Mouse (Mus musculus): ENCODE results near the gene Eml6. TPM values are rescaled to one million over a fixed set of nuclear protein-coding genes. Genes with fewer than 3 reads are reported as not detected.
"Not testable (repeated sequence)": the region's sequence is repeated elsewhere in the genome, so short reads cannot be mapped to it uniquely, and the experiment has no call there.

The Eml6 gene
- polyA plus RNA-seq, 1 experiment from 2014 or later, result 0.52 TPM

- Histone ChIP-seq H3K4me3 (ENCODE audit: low read depth, low read length) (no peak overlapping the region), H3K9ac (ENCODE audit: low read depth, low read length) (no peak overlapping the region), H3K27ac (ENCODE audit: low read depth, low read length) (no peak overlapping the region), H3K27me3 (ENCODE audit: control insufficient read depth, insufficient read depth, low read length) (peaks cover 13% of the 10 kb centered on the region; the same call in 1 of the 2 replicates), H3K4me2 (no peak overlapping the region), H3K36me3 (ENCODE audit: control insufficient read depth, insufficient read depth, low read length) (no peaks in the 10 kb centered on the region), H3K9me3 (replicated peaks; ENCODE audit: control insufficient read depth, low read length) (no peaks in the 10 kb centered on the region), H3K4me1 (ENCODE audit: control insufficient read depth, insufficient read depth, low read length) (peaks cover 15% of the 10 kb centered on the region)
- no peak for ATAC-seq (replicated peaks; ENCODE audit: insufficient number of reproducible peaks, low FRiP score, low TSS enrichment)
- 70% methylated on average over 2 of the region's 2 CpGs for WGBS (ENCODE audit: insufficient replicate concordance)
Measured at GRCm38 (mm10) chr11:29827729-29828128, 198.1 kb downstream of the Eml6 start.

DNA sequence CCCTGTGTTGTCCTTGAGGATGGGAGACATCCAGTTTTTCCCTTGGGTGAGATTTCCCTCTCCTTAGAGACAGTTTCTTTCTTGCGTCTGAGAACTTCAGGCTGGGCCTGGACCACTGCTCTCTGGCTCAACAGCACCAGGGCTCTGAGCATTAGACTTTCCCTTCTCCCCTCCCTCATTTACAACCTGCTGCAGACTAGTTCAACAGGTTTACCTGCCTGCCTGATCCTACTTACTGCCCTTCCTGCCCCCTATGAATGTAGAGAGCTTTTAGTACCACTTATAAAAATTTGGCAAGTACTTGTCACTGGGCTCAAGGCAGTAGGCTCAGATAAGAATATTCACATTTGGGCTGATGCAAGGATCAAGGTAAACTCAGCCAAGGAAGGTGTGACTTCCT, 199.8 kb downstream of the Eml6 start:
- no peaks in the 10 kb centered on the region for H3K9me3 ChIP-seq (replicated peaks; ENCODE audit: control insufficient read depth, low read length)
- no peak overlapping the region for H3K4me3 ChIP-seq (ENCODE audit: low read depth, low read length)
- H3K9ac ChIP-seq (ENCODE audit: low read depth, low read length), result no peak overlapping the region
- peaks cover 15% of the 10 kb centered on the region for H3K4me1 ChIP-seq (ENCODE audit: control insufficient read depth, insufficient read depth, low read length)
- 0 out of 2 replicates have a peak overlapping the region, but pooled peaks have one; percentile 29 for H3K27ac ChIP-seq (ENCODE audit: low read depth, low read length)
- H3K4me2 ChIP-seq, result no peak overlapping the region
- no peaks in the 10 kb centered on the region for H3K36me3 ChIP-seq (ENCODE audit: control insufficient read depth, insufficient read depth, low read length)
- ATAC-seq (replicated peaks; ENCODE audit: insufficient number of reproducible peaks, low FRiP score, low TSS enrichment), result no peak
- WGBS (ENCODE audit: insufficient replicate concordance), result 84% methylated on average over 1 of the region's 1 CpGs
- H3K27me3 ChIP-seq (ENCODE audit: control insufficient read depth, insufficient read depth, low read length), result peaks cover 13% of the 10 kb centered on the region; the same call in 1 of the 2 replicates

GRCm38 (mm10) chr11:29825271-29825718, 200.5 kb downstream of the Eml6 start, which contains the start of gene 4931440F15Rik:
TSS of gene 4931440F15Rik (minus strand) at chr11:29825668.
- WGBS (ENCODE audit: insufficient replicate concordance), result 25% methylated on average over 21 of the region's 21 CpGs
- peak within 1 kb of the TSS; percentile 68 for H3K4me2 ChIP-seq
- peaks cover 13% of the 10 kb centered on the region; the same call in 1 of the 2 replicates for H3K27me3 ChIP-seq (ENCODE audit: control insufficient read depth, insufficient read depth, low read length)
- H3K9me3 ChIP-seq (replicated peaks; ENCODE audit: control insufficient read depth, low read length); H3K9ac ChIP-seq (ENCODE audit: low read depth, low read length); H3K36me3 ChIP-seq (ENCODE audit: control insufficient read depth, insufficient read depth, low read length); ATAC-seq (replicated peaks; ENCODE audit: insufficient number of reproducible peaks, low FRiP score, low TSS enrichment): not testable (repeated sequence)
- peaks cover 15% of the 10 kb centered on the region for H3K4me1 ChIP-seq (ENCODE audit: control insufficient read depth, insufficient read depth, low read length)
- peak within 1 kb of the TSS; percentile 41 for H3K4me3 ChIP-seq (ENCODE audit: low read depth, low read length)
- peak within 1 kb of the TSS; percentile 29; the same call in 1 of the 2 replicates for H3K27ac ChIP-seq (ENCODE audit: low read depth, low read length)

DNA sequence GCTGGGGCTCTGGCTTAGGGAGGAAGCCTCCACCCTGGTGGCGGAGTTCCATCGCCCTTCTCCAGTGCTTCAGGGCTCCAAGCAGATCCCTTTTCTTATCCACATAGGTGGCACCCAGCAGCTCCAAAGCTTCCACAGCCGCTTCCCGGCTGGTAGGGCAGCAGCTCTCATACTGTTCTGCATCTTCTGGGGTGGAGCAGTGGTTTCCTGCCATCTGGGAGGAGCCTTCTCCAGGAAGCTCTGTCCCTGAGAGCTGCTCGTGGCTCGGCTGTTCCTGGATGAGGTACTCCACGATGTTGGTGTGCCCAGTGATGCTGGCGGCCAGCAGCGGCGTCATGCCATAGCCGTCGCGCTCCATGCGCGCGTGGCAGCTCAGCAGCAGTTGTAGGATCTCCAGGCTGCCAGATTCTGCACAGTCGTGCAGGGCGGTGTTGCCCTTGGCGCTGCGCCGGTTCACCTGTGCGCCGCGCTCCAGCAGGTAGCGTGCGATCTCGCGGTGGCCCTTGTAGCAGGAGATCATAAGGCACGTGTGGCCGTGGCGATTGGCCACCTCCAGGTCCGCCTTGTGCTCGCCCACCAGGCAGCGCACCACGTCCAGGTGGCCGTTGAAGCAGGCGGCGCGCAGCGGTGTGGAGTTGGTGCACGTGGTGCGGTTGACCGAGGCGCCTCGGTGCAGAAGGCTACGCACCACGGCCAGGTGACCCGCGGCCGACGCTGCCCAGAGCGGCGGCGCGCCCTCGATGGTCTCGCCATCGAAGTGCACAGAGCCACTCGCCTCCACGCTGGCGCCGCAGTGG, 201.2 kb downstream of the Eml6 start:
- H3K9ac ChIP-seq (ENCODE audit: low read depth, low read length); H3K9me3 ChIP-seq (replicated peaks; ENCODE audit: control insufficient read depth, low read length); H3K36me3 ChIP-seq (ENCODE audit: control insufficient read depth, insufficient read depth, low read length); ATAC-seq (replicated peaks; ENCODE audit: insufficient number of reproducible peaks, low FRiP score, low TSS enrichment); H3K27ac ChIP-seq (ENCODE audit: low read depth, low read length): not testable (repeated sequence)
- Histone ChIP-seq H3K4me1 (ENCODE audit: control insufficient read depth, insufficient read depth, low read length) (peaks cover 15% of the 10 kb centered on the region), H3K4me2 (peak overlapping the region; percentile 68), H3K27me3 (ENCODE audit: control insufficient read depth, insufficient read depth, low read length) (peaks cover 13% of the 10 kb centered on the region; the same call in 1 of the 2 replicates), H3K4me3 (ENCODE audit: low read depth, low read length) (peak overlapping the region; percentile 41)
- WGBS (ENCODE audit: insufficient replicate concordance), result 8% methylated on average over 62 of the region's 62 CpGs

GRCm38 (mm10) chr11:29823141-29823540, 202.7 kb downstream of the Eml6 start:
- Histone ChIP-seq H3K4me1 (ENCODE audit: control insufficient read depth, insufficient read depth, low read length) (peaks cover 15% of the 10 kb centered on the region), H3K27ac (ENCODE audit: low read depth, low read length) (no peak overlapping the region), H3K4me3 (ENCODE audit: low read depth, low read length) (no peak overlapping the region), H3K27me3 (ENCODE audit: control insufficient read depth, insufficient read depth, low read length) (peaks cover 13% of the 10 kb centered on the region; the same call in 1 of the 2 replicates), H3K36me3 (ENCODE audit: control insufficient read depth, insufficient read depth, low read length) (no peaks in the 10 kb centered on the region), H3K4me2 (no peak overlapping the region), H3K9ac (ENCODE audit: low read depth, low read length) (no peak overlapping the region), H3K9me3 (replicated peaks; ENCODE audit: control insufficient read depth, low read length) (no peaks in the 10 kb centered on the region)
- no peak for ATAC-seq (replicated peaks; ENCODE audit: insufficient number of reproducible peaks, low FRiP score, low TSS enrichment)
- WGBS (ENCODE audit: insufficient replicate concordance), result 81% methylated on average over 2 of the region's 2 CpGs

DNA sequence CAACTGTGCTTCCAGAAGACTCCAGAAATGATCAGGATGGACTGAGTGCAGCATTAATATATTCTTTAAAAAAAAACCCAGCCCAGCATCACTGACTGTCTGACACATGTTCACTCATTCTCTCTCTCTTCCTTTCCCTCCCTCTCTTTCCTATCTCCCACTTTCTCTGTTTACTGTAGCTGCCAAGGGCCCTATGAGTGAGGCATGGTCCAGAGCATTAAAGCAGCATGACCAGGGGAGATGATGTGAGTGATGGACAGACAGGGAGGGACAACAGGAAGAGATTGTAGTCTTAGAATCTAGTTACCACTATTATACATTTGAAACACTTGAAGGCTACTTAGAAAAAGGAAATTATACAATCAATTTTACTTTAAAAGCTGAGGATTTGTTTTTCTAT, 210.2 kb downstream of the Eml6 start:
- H3K27me3 ChIP-seq (ENCODE audit: control insufficient read depth, insufficient read depth, low read length), result no peaks in the 10 kb centered on the region
- no peak overlapping the region for H3K9ac ChIP-seq (ENCODE audit: low read depth, low read length)
- H3K27ac ChIP-seq (ENCODE audit: low read depth, low read length), result peak overlapping the region; percentile 89
- no peak overlapping the region for H3K4me2 ChIP-seq
- ATAC-seq (replicated peaks; ENCODE audit: insufficient number of reproducible peaks, low FRiP score, low TSS enrichment), result no peak
- no peaks in the 10 kb centered on the region for H3K36me3 ChIP-seq (ENCODE audit: control insufficient read depth, insufficient read depth, low read length)
- no peak overlapping the region for H3K4me3 ChIP-seq (ENCODE audit: low read depth, low read length)
- peaks cover 14% of the 10 kb centered on the region for H3K4me1 ChIP-seq (ENCODE audit: control insufficient read depth, insufficient read depth, low read length)
- no peaks in the 10 kb centered on the region for H3K9me3 ChIP-seq (replicated peaks; ENCODE audit: control insufficient read depth, low read length)

GRCm38 (mm10) chr11:29815261-29815660, 210.6 kb downstream of the Eml6 start:
- ATAC-seq (replicated peaks; ENCODE audit: insufficient number of reproducible peaks, low FRiP score, low TSS enrichment), result peak; percentile 95
- H3K27ac ChIP-seq (ENCODE audit: low read depth, low read length), result peak overlapping the region; percentile 89
- H3K9me3 ChIP-seq (replicated peaks; ENCODE audit: control insufficient read depth, low read length), result no peaks in the 10 kb centered on the region
- H3K4me3 ChIP-seq (ENCODE audit: low read depth, low read length), result no peak overlapping the region
- no peak overlapping the region for H3K4me2 ChIP-seq
- H3K9ac ChIP-seq (ENCODE audit: low read depth, low read length), result no peak overlapping the region
- H3K27me3 ChIP-seq (ENCODE audit: control insufficient read depth, insufficient read depth, low read length), result no peaks in the 10 kb centered on the region
- peaks cover 14% of the 10 kb centered on the region for H3K4me1 ChIP-seq (ENCODE audit: control insufficient read depth, insufficient read depth, low read length)
- 23% methylated on average over 3 of the region's 3 CpGs for WGBS (ENCODE audit: insufficient replicate concordance)
- no peaks in the 10 kb centered on the region for H3K36me3 ChIP-seq (ENCODE audit: control insufficient read depth, insufficient read depth, low read length)

DNA sequence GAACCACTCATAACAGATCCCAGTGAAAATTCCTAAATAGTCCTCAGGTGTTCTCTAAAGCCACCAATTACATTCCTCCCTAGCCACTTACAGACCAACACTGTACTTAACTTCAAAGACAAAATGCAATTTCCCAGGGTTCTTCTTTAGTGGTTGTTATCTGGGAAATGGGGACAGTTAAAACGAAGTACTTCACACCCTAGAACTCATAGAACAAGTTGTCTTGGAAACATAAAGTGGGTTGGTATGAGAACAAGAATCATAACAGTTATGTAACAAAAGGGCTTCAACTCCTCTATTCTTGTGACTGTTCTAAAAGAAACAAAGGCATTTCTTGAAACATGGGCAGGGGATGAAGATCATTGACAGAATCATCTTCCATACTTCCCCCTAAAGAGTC, 212.6 kb downstream of the Eml6 start:
- WGBS (ENCODE audit: insufficient replicate concordance), result 72% methylated on average over 1 of the region's 1 CpGs
- no peak overlapping the region for H3K27ac ChIP-seq (ENCODE audit: low read depth, low read length)
- no peak for ATAC-seq (replicated peaks; ENCODE audit: insufficient number of reproducible peaks, low FRiP score, low TSS enrichment)
- H3K4me3 ChIP-seq (ENCODE audit: low read depth, low read length), result no peak overlapping the region
- no peaks in the 10 kb centered on the region for H3K27me3 ChIP-seq (ENCODE audit: control insufficient read depth, insufficient read depth, low read length)
- H3K36me3 ChIP-seq (ENCODE audit: control insufficient read depth, insufficient read depth, low read length), result no peaks in the 10 kb centered on the region
- H3K9me3 ChIP-seq (replicated peaks; ENCODE audit: control insufficient read depth, low read length), result no peaks in the 10 kb centered on the region
- H3K9ac ChIP-seq (ENCODE audit: low read depth, low read length), result no peak overlapping the region
- no peak overlapping the region for H3K4me2 ChIP-seq
- H3K4me1 ChIP-seq (ENCODE audit: control insufficient read depth, insufficient read depth, low read length), result peaks cover 24% of the 10 kb centered on the region

GRCm38 (mm10) chr11:29812475-29812874, 213.4 kb downstream of the Eml6 start:
- Histone ChIP-seq H3K4me1 (ENCODE audit: control insufficient read depth, insufficient read depth, low read length) (peaks cover 24% of the 10 kb centered on the region), H3K36me3 (ENCODE audit: control insufficient read depth, insufficient read depth, low read length) (no peaks in the 10 kb centered on the region), H3K9ac (ENCODE audit: low read depth, low read length) (no peak overlapping the region), H3K4me3 (ENCODE audit: low read depth, low read length) (no peak overlapping the region), H3K27me3 (ENCODE audit: control insufficient read depth, insufficient read depth, low read length) (no peaks in the 10 kb centered on the region), H3K9me3 (replicated peaks; ENCODE audit: control insufficient read depth, low read length) (no peaks in the 10 kb centered on the region), H3K4me2 (no peak overlapping the region), H3K27ac (ENCODE audit: low read depth, low read length) (no peak overlapping the region)
- no peak for ATAC-seq (replicated peaks; ENCODE audit: insufficient number of reproducible peaks, low FRiP score, low TSS enrichment)
- 67% methylated on average over 3 of the region's 3 CpGs for WGBS (ENCODE audit: insufficient replicate concordance)
